Mouse (Mus musculus) cerebellum, adult 2 months (tissue): ENCODE results near the gene Clec16a.
A peak's percentile ranks its signal among the peaks of the same experiment; 100 is the strongest.

ENCODE experiments used
- CTCF ChIP-seq: fragments of 200-500 bp; IDR thresholded peaks from 2 replicates; pipeline ENCODE4 v1.5.1; 2011; ENCODE audit warnings: low read depth, mild to moderate bottlenecking, control low read depth, low read length, moderate library complexity, borderline replicate concordance; ENCODE audit not compliant: insufficient read depth
- POLR2A ChIP-seq: fragments of 200-500 bp; IDR thresholded peaks from 2 replicates; pipeline ENCODE4 v1.6.1; 2011; ENCODE audit warnings: low read length, control low read depth, borderline replicate concordance; ENCODE audit not compliant: insufficient read depth

- TF ChIP-seq CTCF, result peak; percentile 72; the same call in 1 of the 2 replicates
- TF ChIP-seq POLR2A, result no peak
These were observed 24.1 kb upstream of the Clec16a start for GRCm38 (mm10) chr16:10520908-10521614.
